Mouse (Mus musculus) cerebellum, postnatal 4 days (tissue): ENCODE measurements around the gene Spdye4b.
"Not testable (repeated sequence)": the region's sequence is repeated elsewhere in the genome, so short reads cannot be mapped to it uniquely, and the experiment has no call there.

Source experiments
- DNase-seq, 2 experiments: peaks; one replicate each; pipeline ENCODE4 v3.0.0; 2022; ENCODE audit warnings: low spot score in 2 of 2, mixed read lengths in 1 of 2

Spdye4b gene

DNA sequence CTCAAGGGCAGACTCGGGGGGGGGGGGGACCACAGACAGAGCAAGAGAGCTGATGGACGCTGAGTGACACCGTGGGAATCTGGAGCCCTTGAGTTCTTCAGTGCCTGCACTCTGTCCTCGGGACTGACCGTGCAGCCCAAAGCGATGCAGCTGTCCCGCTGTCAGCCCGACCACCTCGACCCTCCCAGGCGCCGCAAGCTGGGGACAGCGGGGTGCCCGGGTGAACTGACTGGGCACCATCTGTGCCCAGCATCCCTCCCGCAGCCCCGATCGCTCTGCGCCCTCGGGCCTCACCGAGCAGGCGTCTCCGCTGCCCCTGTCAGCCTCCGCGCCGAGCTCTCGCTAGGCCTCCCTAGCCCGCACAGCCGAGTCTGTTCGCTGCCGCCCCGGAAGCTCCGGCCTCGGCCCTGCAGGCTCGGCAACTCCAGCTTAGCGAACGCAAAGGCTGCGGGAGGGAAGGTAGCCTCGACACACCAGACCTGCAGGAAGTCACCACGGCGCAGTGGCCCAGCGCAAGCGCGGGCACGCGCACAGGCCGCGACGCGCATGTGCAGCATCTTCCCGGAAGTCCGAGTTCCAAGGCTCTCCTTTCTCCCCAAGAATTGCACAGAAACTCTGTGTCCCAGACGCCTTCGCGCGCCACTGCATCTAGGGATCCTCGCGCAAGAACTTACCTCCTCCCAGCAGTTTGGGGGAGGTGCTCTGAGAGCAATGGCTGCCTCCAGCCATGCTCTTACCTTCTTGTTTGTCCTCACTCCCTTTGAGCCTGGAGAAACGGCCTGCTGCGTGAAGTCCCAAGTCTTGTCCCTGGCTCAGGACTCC lies at the start of gene Spdye4b, which contains the start of gene Rbak:
Spdye4b (plus strand) TSS at position 763 of the 822 bp plus-strand sequence.
Rbak (minus strand) TSS at position 521 of the 822 bp plus-strand sequence.
- DNase-seq = peak; percentile 82 to 88

DNA sequence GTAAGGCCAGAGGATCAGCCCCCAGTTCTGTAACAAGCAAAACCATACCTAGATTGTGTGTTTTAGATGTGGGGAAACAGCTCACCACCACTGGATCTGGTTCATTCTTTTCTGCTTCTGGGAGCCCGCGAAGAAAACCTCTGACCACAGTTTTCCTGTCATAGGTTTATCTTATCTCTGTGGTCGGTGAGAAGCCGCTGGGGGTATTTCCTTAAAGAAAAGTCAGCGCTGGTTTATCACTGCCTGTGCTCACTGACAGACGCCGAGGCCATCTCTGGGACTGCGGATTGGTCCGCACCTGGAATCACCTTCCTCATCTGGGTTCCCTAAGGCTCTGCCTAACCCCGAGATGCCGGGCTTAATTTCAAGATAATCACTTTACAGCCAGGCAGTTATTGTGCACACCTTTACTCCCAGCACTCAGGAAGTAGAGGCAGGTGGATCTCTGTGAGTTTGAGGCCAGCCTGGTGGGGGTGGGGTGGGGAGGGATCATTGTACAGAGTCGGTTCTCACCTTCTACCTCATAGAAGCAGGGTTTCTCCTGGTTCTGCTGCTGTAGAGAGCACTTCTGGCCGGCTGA lies 47.8 kb upstream of the Spdye4b start:
- DNase-seq = no peak

DNA sequence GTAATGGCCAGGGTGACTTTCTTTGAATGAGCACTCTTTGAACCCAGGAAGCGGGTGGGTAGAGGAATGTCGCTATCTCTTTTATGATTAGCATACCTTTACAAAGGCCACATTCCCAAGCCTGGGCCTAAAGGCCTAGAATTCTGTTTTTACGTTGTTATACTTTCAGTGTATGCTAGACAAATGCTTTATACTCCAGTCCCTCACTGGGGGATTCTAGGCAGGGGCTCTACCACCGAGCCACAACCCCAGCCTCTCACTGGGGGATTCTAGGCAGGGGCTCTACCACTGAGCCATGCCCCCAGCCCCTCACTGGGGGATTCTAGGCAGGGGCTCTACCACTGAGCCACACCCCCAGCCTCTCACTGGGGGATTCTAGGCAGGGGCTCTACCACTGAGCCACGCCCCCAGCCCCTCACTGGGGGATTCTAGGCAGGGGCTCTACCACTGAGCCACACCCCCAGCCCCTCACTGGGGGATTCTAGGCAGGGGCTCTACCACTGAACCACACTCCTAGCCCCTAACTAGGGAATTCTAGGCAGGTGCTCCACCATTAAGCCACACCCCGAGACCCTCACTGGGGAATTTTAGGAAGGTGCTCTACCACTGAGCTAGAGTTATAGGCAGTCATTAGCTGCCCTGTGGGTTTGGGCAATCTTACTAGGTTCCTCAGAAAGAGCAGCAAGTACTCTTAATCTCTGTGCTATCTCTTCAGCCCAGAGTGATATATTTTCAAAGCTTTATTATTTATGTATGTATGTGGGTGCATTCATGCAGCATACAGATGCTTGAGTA lies 46.4 kb upstream of the Spdye4b start:
- DNase-seq = not testable (repeated sequence)

DNA sequence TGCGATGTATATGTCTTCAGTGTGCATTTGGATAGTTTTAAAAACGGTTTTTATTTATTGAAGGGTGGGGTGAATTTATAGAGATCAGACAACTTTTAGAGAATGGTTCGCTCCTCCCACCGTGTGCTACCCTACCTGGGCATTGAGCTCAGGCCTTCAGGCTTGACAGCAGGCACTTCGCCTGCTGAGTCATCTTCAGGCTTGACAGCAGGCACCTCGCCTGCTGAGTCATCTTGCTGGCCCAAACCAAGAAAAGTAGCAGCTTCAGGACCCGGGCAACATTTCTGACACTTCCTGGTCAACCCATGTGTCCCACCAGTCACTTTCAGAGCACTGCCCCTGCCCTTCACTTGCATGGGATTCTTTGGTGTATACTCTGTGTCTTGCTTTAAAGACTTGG lies 45.8 kb upstream of the Spdye4b start:
- no peak for DNase-seq

DNA sequence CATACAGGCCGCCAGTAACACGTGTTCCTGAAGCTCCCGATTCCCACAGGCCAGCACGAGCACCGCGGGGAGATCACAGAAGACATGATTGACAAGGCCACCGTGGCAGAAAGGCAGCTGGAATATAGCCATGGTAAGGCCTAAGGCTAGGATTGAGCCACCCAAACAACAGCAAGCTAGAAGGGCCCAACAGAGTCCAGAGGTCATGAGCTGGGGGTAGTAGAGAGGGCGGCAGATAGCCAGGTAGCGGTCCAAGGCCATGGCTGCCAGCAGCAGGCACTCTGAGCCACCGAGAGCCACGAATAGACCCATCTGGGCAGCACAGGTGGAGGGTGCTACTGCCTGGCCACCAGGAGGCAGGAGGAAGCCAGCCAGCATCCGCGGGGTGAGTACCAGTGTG lies 43.2 kb upstream of the Spdye4b start:
- DNase-seq = no peak

DNA sequence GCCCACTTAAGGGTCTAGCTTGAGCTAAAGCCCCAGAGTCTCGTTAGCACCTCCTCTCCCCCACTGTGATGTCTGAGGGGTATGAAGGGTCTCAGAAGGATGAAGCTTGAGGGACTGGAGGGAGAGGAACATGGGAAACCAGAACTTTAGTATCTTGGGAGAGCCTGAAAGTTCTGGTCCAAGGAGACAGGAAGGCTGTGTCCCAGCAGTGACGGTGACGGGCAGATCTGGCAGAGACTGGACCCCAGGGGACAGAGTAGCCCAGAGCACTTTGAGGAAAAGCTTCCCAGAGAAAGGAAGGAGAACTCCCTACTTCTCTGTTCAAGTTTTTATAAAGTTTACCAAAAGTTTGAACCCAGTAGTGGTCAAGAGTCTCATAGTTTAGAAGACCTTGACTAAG lies 33.3 kb upstream of the Spdye4b start, which contains the start of gene Olfr718-ps1:
Olfr718-ps1 (minus strand) TSS at position 101 of the 400 bp plus-strand sequence.
- no peak for DNase-seq

DNA sequence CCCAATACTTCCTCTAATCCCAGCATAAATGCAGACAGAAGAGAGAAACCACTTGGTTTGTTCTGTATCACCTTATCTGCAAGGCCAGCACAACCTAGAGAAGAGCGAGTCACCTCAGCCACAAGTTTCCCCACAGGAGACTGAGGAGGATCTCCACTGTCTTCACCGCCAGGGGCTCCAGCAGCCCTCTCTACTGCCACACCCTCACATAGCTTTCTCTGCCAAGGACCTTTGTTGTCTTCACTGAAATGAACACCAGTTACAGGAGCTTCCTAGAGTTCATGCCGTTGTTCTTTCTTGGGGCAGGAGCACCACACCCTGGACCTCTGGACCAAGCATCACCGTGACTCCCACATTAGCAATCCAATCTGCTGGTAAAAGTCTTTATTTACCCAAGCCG lies 32.2 kb upstream of the Spdye4b start:
- DNase-seq = no peak

DNA sequence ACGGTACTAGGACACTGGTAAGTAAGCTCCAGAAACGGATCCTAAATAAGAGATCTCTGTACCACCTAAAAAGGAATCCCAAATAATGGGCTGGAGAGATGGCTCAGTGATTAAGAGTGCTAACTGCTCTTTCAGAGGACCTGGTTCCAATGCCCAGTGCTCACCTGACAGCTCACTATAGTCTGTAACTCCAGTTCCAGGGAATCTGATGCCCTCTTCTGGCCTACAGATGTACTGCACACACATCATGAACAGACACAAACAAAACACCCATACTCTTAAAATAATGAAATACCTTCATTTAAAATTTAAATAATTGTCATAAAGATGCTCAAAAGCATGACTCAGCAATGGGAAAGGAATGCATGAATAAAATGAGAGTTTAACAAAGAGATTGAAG lies 31.3 kb upstream of the Spdye4b start:
- no peak for DNase-seq

DNA sequence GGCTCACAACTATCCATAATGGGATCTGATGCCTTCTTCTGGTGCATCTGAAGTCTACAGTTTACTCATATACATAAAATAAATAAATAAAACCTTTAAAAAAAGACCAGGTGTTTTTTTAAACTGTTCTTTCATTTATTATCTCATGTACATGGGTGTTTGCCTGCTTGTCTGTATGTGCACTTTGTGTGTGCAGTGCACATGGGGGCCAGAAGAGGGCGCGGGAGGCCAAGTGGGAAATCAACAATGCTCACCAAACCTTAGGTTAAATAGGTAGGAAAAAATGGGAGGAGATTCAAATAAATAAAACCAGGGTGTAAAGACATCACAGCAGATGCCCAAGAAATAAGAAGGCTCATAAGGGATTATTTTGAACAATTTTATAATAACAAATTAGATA lies 30.8 kb upstream of the Spdye4b start:
- no peak for DNase-seq

DNA sequence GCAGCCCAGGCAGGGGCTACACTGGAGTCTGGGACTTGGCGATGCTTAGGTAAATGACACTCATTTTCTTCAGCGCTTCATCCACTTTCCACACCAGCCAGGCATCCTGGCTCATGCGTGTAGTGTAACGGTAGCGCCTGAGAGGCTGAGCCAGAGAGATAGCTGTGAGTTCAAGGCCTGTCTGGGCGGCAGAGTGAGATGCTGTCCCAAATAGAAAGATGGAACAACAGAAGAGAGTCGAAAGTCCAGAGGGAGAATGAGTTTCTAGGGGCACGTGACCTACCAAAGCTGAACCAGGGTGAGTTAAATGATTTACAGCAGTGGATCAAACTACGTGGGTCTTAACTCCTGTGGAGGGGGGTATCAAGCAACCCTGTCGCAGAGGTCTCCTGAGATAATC lies 27.1 kb upstream of the Spdye4b start:
- no peak for DNase-seq

DNA sequence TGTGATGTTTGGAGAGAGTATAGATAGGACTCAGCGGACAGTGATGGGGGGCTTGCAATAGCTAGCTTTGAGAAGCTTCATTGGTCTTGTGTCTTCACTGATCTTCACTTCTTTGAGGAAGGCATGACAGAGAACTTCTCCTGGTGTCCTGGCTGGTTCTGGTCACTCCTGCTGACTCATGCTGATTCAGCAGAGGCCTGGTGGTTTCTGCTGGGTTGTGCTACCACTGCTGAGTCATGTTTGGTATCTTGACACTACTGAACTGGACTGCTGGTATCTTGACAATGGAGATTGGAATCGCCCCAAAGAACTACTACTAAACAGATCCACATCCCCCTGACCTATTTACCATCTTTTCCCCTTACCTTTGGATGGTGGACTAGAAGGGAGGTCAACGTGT lies 25.3 kb upstream of the Spdye4b start:
- DNase-seq = no peak

DNA sequence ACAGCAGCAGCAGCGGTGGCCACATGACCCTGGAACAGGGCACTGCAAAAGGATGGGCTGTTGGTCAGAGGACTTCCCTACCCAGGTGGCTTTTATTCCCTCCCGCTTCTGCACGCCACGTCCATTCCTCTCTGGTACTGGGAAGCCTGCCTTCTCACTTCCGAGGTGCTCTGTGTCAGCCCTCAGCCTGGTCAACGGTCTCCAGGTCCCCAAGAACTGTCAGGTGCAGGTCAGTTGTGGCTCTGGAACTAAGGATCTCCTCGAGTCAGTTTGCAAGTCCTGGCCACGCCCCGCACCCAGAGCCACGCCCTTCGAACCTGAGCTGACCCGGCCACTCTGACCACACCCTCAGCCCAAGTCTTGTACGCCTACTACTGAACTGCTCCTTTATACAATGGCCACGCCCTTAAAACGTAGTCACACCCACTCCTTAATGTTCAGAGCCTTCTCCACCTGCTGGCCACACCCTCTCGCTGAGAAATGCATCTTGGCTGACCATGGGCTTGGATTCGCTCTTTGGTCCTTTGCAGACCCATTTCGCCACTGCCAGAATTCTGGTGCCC lies 15.2 kb upstream of the Spdye4b start:
- DNase-seq = no peak

DNA sequence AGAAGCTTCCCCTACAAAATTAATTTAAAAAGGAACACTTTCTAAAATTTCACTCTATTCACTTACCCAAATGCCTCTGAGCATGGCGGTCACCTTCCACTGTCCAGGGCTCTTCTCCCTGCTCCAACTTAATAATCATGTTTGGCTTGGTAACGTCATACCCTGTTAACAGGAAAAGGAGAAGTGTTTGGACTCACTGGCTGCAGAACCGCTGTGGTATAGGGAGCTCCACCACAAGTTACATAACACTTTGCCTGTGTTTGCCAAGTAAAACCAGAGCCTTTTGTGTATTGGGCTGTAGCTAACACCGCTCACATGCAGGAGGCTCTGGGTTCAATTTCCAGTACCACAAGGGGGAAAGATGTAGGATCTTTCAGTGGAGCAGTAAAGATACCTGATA lies 4.8 kb upstream of the Spdye4b start:
- DNase-seq = no peak

DNA sequence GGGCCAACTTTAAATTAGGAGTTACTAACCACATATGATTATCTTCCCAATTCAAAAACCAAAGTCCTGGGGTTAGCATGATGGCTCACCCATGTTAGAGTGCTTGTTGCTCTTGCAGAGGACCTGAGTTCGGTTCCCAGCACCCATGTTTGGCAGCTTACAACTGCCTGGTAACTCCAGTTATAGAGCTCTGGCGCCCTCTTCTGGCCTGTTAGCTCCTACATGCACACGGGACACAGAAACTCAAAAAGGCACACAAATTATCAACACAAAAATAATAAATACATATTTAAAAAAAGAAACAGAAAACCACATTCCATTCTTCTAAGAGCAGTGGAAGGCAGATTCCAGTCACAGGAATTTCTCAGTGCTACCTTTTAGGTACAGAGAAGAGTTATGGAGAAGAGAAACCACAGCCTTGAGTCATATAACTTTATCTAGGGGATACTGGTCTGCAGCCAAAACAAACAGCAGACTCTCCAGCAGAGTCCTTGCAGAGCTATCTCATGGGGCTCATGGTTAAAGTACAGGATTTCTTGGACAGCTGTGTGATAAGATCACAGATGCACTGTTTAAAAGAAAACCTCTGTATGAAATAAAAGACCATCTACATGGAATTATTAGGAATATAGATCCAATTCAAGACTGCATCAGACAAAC lies 3.1 kb upstream of the Spdye4b start:
- DNase-seq = no peak

DNA sequence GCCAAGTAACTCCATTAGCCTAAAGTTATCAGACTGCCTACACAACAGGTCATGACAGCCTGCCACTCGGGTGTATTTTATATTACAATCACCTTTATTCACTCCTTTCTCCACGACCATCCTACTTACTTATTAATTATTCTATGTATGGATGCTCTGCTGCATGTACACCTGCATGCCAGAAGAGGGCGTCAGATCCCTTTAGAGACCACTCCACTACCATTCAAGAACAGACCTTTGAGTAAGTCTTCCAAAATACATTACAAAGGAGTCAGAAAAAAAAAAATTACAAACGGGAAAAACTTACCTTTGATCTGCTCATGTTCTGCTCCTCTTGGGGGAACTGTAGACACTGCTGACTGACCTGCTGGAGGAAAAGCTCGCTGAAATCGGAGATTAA lies 1.6 kb upstream of the Spdye4b start:
- DNase-seq = no peak

DNA sequence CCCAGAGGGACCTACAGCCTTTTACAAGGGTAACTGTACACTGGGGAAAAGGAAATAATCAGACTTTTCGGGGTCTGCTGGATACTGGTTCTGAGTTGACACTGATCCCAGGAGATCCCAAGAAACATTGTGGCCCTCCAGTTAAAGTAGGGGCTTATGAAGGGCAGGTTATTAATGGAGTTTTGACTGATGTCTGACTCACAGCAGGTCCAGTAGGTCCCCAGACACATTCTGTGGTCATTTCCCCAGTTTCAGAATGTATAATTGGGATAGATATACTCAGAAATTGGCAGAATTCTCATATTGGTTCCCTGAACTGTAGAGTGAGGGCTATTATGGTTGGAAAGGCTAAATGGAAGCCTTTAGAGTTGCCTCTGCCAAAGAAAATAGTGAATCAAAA lies 7.2 kb downstream of the Spdye4b start:
- not testable (repeated sequence) for DNase-seq

DNA sequence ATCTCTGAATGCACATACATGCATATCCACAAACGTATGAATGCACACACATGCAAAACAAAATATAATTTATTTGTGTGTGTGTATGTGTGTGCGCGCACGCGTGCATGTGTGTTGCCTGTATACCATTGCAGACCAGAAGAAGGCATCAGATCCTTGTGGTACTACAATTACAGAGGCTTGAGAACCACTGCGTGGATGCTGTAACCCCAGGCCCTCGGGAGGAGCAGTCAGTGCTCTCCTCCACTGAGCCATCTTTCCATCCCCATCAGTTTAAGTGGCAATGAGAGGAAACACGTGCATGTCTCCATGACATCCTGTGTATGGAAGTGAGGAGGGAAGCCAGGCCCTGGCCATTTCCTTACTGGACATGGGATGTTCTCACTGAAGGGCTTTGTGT lies 12.0 kb downstream of the Spdye4b start:
- no peak for DNase-seq

DNA sequence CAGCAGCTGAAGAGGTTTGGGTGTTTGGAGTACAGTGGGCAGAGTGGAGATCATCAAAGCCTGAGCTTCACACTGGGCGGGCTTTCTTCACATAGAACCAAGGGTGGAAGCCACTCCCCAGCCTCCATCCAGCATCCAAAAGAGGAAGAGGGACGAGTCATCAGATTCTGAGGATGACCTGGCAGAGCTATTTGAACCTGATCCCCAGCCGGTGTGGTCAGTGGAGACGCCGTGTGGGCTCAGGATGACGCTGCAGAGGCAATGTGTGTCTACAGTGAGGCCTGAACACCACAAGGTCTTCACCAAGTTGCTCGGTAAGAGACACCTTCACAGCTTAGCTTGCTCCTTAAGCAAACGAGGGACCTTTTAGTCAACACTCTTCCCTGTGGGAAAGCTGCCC lies 13.9 kb downstream of the Spdye4b start:
- not testable (repeated sequence) for DNase-seq

DNA sequence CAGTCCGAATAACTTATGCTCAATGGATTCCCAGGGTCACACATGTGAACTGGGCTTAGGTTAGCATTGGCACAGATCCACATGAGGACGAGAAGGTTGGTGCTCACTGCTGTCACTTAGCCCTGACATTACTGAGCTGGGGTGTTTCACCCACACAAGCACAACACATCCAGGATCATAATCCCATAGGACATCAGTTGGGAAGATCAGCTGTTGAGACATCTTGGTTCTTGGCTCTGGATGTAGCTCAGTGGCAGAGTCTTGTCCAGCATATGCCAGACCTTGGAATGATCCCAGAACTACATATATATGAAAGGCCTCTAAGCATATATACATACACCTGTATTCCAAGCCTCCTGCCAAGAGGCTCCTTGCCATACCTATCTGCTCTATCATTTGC lies 14.3 kb downstream of the Spdye4b start:
- no peak for DNase-seq

DNA sequence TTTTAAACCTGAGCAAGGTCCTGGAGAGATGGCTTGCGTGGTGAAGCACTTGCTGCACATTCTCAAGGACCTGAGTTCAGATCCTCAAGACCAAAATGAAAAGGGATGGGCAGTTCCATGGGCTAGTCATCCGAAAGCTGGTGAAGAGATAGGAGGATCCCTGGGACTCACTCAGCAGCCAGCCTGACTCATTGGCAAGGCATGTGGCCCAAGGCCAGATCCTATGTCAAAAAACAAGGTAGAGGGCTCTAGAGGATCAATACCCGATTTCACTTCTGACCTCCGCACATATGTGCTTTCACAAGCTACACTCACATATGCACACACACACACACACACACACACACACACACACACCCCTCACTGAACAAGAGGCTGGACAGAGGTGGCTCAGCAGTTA lies 15.7 kb downstream of the Spdye4b start:
- DNase-seq = no peak

DNA sequence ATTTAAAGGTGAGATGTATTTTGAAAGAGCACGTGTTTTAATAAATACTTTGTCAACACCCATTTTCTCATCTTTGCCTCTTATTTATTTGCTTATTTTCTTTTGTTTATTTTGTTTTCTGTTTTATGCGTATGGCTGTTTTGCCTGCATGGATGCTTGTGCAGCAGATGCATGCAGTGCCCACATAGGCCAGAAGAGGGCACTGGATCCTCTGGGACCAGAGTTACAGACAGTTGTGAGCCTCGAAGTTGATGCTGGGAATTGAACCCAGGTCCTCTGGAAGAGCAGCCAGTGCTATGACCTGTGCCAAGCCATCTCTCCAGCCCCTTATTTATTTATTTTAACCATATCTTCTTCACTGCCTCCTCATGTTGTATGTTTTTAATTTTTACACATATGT lies 24.2 kb downstream of the Spdye4b start:
- no peak for DNase-seq

DNA sequence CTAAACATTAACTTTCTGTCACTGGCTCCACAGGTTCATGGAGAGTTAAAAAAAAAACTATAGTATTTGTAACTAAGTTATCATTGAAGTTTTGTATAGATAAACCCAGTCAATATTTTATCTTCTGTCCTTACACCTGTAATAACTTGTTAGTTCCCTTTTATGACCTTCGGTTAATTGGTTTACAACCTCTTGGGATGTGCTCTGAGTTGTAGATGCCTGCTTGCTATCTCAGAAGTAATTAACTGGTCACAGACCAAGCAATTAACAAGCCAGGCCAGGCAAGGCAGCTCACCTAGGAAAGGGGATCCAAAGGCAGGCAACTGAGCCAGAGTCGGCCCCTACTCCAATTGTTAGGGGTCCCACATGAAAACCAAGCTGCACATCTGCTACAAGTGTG lies 33.0 kb downstream of the Spdye4b start:
- no peak for DNase-seq
